In the genomic region with DNA sequence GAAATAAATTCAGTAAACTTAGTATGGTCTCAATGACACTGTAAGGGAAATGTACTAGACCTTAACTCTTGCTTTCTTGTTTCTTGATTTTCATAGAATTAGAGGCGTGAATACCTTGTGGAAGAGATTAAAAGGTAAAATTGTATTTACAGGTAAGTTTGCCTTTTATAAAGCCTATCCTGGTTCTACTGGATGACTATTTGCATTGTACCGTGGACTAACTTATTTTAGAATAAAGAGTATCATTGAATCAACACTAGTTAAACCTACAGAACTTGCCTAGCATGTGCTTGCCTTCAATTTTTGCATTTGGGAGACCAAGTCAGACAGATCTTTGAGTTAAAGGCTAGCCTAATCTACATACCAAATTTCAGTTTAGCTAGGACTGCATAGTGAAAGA, we compare ENCODE assay signal across 7 mouse cellular contexts. TPM values are rescaled to one million over a fixed set of nuclear protein-coding genes. Genes with fewer than 3 reads are reported as not detected.
A peak's percentile ranks its signal among the peaks of the same experiment; 100 is the strongest.
DNase-seq lines count a peak whose midpoint lies in the region; ATAC-seq and TF ChIP-seq lines count a peak whose summit lies in the region.

No protein-coding gene starts in this region.

- H3K4me1 ChIP-seq in lung, postnatal 0 days (ENCODE audit: insufficient read depth, low read depth, low read length) = no peaks in the 10 kb centered on the region
- H3K4me1 ChIP-seq in forebrain, embryonic 12.5 days = peaks cover 13% of the 10 kb centered on the region
- peaks cover 6% of the 10 kb centered on the region for H3K4me1 ChIP-seq in limb, embryonic 13.5 days
- H3K4me1 ChIP-seq in stomach, embryonic 15.5 days = peaks cover 5% of the 10 kb centered on the region; the same call in 1 of the 2 replicates

- no peak for DNase-seq in lung, postnatal 0 days (ENCODE audit: low spot score)
- no peak for DNase-seq in lung, postnatal 10 days
- no peak for DNase-seq in gastrocnemius, postnatal 25 days
- no peak for DNase-seq in cerebellum, adult 18-20 months

- TF ChIP-seq EP300 in lung, postnatal 0 days (IDR thresholded peaks at IDR 0.05) = no peak

- H3K9me3 ChIP-seq in lung, postnatal 0 days (ENCODE audit: low read length) = no peaks in the 10 kb centered on the region
- H3K9me3 ChIP-seq in forebrain, embryonic 12.5 days = no peaks in the 10 kb centered on the region
- peaks cover 6% of the 10 kb centered on the region for H3K9me3 ChIP-seq in limb, embryonic 13.5 days
- no peaks in the 10 kb centered on the region for H3K9me3 ChIP-seq in stomach, embryonic 15.5 days

- H3K9ac ChIP-seq in lung, postnatal 0 days (replicated peaks; ENCODE audit: low read depth) = peak overlapping the region; percentile 97
- peak overlapping the region; percentile 93; the same call in 1 of the 2 replicates for H3K9ac ChIP-seq in forebrain, embryonic 12.5 days
- H3K9ac ChIP-seq in limb, embryonic 13.5 days = peak overlapping the region; percentile 95; the same call in 1 of the 2 replicates
- no peak overlapping the region for H3K9ac ChIP-seq in stomach, embryonic 15.5 days

- ATAC-seq in lung, postnatal 0 days = no peak
- no peak for ATAC-seq in forebrain, embryonic 12.5 days (ENCODE audit: low FRiP score)
- ATAC-seq in limb, embryonic 13.5 days (ENCODE audit: low FRiP score, low read depth) = no peak
- no peak for ATAC-seq in stomach, embryonic 15.5 days (ENCODE audit: insufficient read depth, low FRiP score, low read depth)

- WGBS in lung, postnatal 0 days = 35% methylated on average over 2 of the region's 2 CpGs
- 59% methylated on average over 2 of the region's 2 CpGs for WGBS in forebrain, embryonic 12.5 days
- 44% methylated on average over 2 of the region's 2 CpGs for WGBS in limb, embryonic 13.5 days
- 31% methylated on average over 2 of the region's 2 CpGs for WGBS in stomach, embryonic 15.5 days

- H3K4me3 ChIP-seq in lung, postnatal 0 days (ENCODE audit: low read depth, low read length) = peak overlapping the region; percentile 81
- H3K4me3 ChIP-seq in forebrain, embryonic 12.5 days (replicated peaks) = peak overlapping the region; percentile 81
- H3K4me3 ChIP-seq in limb, embryonic 13.5 days = peak overlapping the region; percentile 81
- H3K4me3 ChIP-seq in stomach, embryonic 15.5 days (replicated peaks) = peak overlapping the region; percentile 93

- no peaks in the 10 kb centered on the region for H3K36me3 ChIP-seq in lung, postnatal 0 days (ENCODE audit: insufficient read depth, low read length)
- peaks cover 18% of the 10 kb centered on the region for H3K36me3 ChIP-seq in forebrain, embryonic 12.5 days (replicated peaks)
- peaks cover 28% of the 10 kb centered on the region for H3K36me3 ChIP-seq in limb, embryonic 13.5 days
- no peaks in the 10 kb centered on the region for H3K36me3 ChIP-seq in stomach, embryonic 15.5 days

- H3K27me3 ChIP-seq in lung, postnatal 0 days (replicated peaks; ENCODE audit: insufficient read depth, low read length) = no peaks in the 10 kb centered on the region
- no peaks in the 10 kb centered on the region for H3K27me3 ChIP-seq in forebrain, embryonic 12.5 days
- H3K27me3 ChIP-seq in limb, embryonic 13.5 days = no peaks in the 10 kb centered on the region
- H3K27me3 ChIP-seq in stomach, embryonic 15.5 days (replicated peaks) = no peaks in the 10 kb centered on the region

- TF ChIP-seq CTCF in lung, postnatal 0 days (IDR thresholded peaks at IDR 0.05) = no peak

- H3K27ac ChIP-seq in lung, postnatal 0 days (ENCODE audit: low read length) = peak overlapping the region; percentile 99
- no peak overlapping the region; the same call in 1 of the 2 replicates for H3K27ac ChIP-seq in forebrain, embryonic 12.5 days
- no peak overlapping the region for H3K27ac ChIP-seq in limb, embryonic 13.5 days
- no peak overlapping the region for H3K27ac ChIP-seq in stomach, embryonic 15.5 days

- H3K4me2 ChIP-seq in lung, postnatal 0 days (replicated peaks; ENCODE audit: low read depth, low read length) = peak overlapping the region; percentile 53
- peak overlapping the region; percentile 57 for H3K4me2 ChIP-seq in forebrain, embryonic 12.5 days
- H3K4me2 ChIP-seq in limb, embryonic 13.5 days (replicated peaks) = peak overlapping the region; percentile 63
- H3K4me2 ChIP-seq in stomach, embryonic 15.5 days = peak overlapping the region; percentile 60

RNA-seq across cellular contexts. Expression of a gene that starts 1.0 kb away (rescaled TPM):
- polyA plus RNA-seq in lung, postnatal 0 days (2015; fragmentation: Nextera tagmentation; extraction: Ambion mirVana) = 46.4 and 46.9 TPM in 2 replicates
- 44.8 and 47.6 TPM in 2 replicates for polyA plus RNA-seq in forebrain, embryonic 12.5 days (2016; fragmentation: Nextera tagmentation; extraction: Ambion mirVana)
- polyA plus RNA-seq in limb, embryonic 13.5 days (2015; fragmentation: Nextera tagmentation; extraction: Ambion mirVana) = 59.9 and 63.9 TPM in 2 replicates
- 40.1 and 43.7 TPM in 2 replicates for polyA plus RNA-seq in stomach, embryonic 15.5 days (2015; fragmentation: Nextera tagmentation; extraction: Ambion mirVana)
- 10 to 100 TPM; 12.1 to 21.7 TPM for total RNA-seq in gastrocnemius, postnatal 25 days (2021)
